Mouse (Mus musculus) G1E (cell line): ENCODE data around the gene Zfp446.

Experiments
- CTCF ChIP-seq: IDR thresholded peaks from 2 replicates; pipeline ENCODE4 v1.5.1; 2012; ENCODE audit warnings: low read depth, low read length, inconsistent platforms, mixed read lengths
- GATA1 ChIP-seq: IDR thresholded peaks from 2 replicates; pipeline ENCODE4 v1.6.1; 2012; ENCODE audit warnings: borderline replicate concordance, low read length, inconsistent platforms, mixed read lengths
- POLR2AphosphoS5 ChIP-seq: IDR thresholded peaks from 2 replicates; pipeline ENCODE4 v1.6.1; 2012; ENCODE audit warnings: low read depth, low read length, inconsistent platforms; ENCODE audit not compliant: insufficient replicate concordance
- TAL1 ChIP-seq: conservative IDR thresholded peaks from 2 replicates; pipeline ENCODE4 v1.6.1; 2012; ENCODE audit warnings: low read depth, low read length, inconsistent platforms, mixed read lengths

DNA sequence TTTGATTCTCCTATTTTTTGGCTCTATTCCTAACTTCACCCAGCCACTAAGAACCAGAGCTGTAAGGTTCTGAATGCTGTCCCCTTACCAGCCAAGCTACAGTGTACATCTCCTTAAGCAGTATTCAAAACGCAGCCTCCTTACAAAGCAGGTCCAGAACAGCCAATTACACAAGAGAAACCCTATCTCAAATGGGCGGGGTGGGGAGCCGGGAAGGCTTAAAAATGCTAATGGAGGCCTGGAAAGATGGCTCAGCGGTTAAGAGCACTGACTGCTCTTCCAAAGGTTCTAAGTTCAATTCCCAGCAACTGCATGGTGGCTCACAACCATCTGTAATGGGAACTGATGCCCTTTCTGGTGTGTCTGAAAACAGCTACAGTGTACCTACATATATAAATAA lies 17.9 kb upstream of the Zfp446 start:
- TF ChIP-seq CTCF = no peak
- no peak for TF ChIP-seq POLR2AphosphoS5
- TF ChIP-seq TAL1 = no peak
- no peak for TF ChIP-seq GATA1
